Mouse (Mus musculus): ENCODE measurements around the gene Gnpat. TPM values are rescaled to one million over a fixed set of nuclear protein-coding genes. Genes with fewer than 3 reads are reported as not detected.

Gnpat gene
- polyA plus RNA-seq, 1 experiment, result 95.4 TPM

DNA sequence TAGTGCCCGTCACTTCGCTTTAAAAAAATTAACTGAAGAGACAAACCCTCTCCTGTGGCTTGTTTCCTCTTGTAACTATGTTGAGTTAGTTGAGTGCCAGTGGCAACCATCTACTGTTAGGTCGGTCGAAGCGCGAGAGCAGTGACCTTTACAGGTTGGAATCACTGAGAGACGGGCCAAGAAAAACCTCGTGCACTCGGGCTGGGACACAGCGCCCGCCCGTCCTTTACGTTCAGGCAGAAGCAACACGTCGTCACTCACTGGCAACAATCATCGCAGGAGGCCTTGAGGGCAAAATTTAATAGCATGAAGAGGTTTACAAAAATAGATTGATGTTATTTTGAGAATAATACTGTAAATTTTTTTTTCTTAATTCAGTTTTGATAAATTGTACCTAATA, 47.1 kb downstream of the Gnpat start:
- no peak overlapping the region for H3K4me2 ChIP-seq (ENCODE audit: low read depth)
- H3K27me3 ChIP-seq (ENCODE audit: control insufficient read depth, insufficient read depth, insufficient read length), result no peaks in the 10 kb centered on the region
- H3K36me3 ChIP-seq (ENCODE audit: control insufficient read depth, insufficient read depth), result peaks cover 15% of the 10 kb centered on the region
- TF ChIP-seq POLR2A (IDR thresholded peaks at IDR 0.05; ENCODE audit: insufficient read length, low read depth) (no peak), POLR2AphosphoS2 (IDR thresholded peaks at IDR 0.05; ENCODE audit: insufficient read length, low read depth) (no peak), TCF12 (IDR thresholded peaks at IDR 0.05; ENCODE audit: insufficient read depth, poor library complexity, severe bottlenecking) (no peak), MAX (IDR thresholded peaks at IDR 0.05; ENCODE audit: low read depth) (no peak), MYOD1 (IDR thresholded peaks at IDR 0.05; ENCODE audit: control insufficient read depth in 1 of 3, insufficient read length in 2 of 3, low read depth in 2 of 3) (no peak), MYOG (IDR thresholded peaks at IDR 0.05; ENCODE audit: control insufficient read depth in 1 of 3, insufficient read depth in 1 of 3, insufficient read length in 2 of 3, low read depth in 2 of 3) (no peak), SRF (IDR thresholded peaks at IDR 0.05; ENCODE audit: control insufficient read depth, insufficient read length, low read depth) (no peak), CEBPB (IDR thresholded peaks at IDR 0.05; ENCODE audit: insufficient read depth, poor library complexity, severe bottlenecking) (no peak), E2F4 (IDR thresholded peaks at IDR 0.05; ENCODE audit: insufficient read depth) (no peak), REST (IDR thresholded peaks at IDR 0.05; ENCODE audit: insufficient read depth, insufficient read length) (no peak), TCF3 (IDR thresholded peaks at IDR 0.05; ENCODE audit: insufficient read length, low read depth) (no peak)
- H3K79me2 ChIP-seq (ENCODE audit: control insufficient read depth, insufficient read depth), result peaks cover 11% of the 10 kb centered on the region
- no peak overlapping the region for H3ac ChIP-seq (ENCODE audit: control insufficient read depth, insufficient read length)
- no peak overlapping the region for H3K4me3 ChIP-seq

DNA sequence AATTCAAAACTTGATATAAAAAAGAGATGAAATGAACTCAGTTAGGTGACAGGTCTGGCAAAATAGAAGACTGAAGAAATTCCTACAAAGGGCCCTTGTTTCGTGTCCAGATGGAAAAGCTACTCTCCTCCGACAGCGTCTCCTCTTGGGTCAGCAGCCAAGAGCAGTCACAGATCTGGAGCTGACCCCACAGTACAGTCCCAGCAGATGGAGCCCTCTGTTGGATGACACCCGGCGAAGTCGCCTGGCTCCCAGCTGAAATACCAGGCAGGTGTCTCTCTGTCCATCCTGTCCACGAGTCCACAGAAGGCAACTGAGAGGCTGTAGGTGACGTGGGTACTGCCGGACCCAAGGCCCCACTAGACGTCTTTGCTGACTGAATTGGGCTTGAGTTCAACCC, 47.5 kb downstream of the Gnpat start:
- Histone ChIP-seq H3K79me2 (ENCODE audit: control insufficient read depth, insufficient read depth) (peaks cover 11% of the 10 kb centered on the region), H3K36me3 (ENCODE audit: control insufficient read depth, insufficient read depth) (peaks cover 14% of the 10 kb centered on the region), H3K27me3 (ENCODE audit: control insufficient read depth, insufficient read depth, insufficient read length) (no peaks in the 10 kb centered on the region), H3K4me2 (ENCODE audit: low read depth) (no peak overlapping the region), H3K4me3 (no peak overlapping the region), H3ac (ENCODE audit: control insufficient read depth, insufficient read length) (no peak overlapping the region)
- TF ChIP-seq MAX (IDR thresholded peaks at IDR 0.05; ENCODE audit: low read depth) (no peak), SRF (IDR thresholded peaks at IDR 0.05; ENCODE audit: control insufficient read depth, insufficient read length, low read depth) (no peak), MYOG (IDR thresholded peaks at IDR 0.05; ENCODE audit: control insufficient read depth in 1 of 3, insufficient read depth in 1 of 3, insufficient read length in 2 of 3, low read depth in 2 of 3) (no peak), POLR2AphosphoS2 (IDR thresholded peaks at IDR 0.05; ENCODE audit: insufficient read length, low read depth) (no peak), POLR2A (IDR thresholded peaks at IDR 0.05; ENCODE audit: insufficient read length, low read depth) (no peak), REST (IDR thresholded peaks at IDR 0.05; ENCODE audit: insufficient read depth, insufficient read length) (no peak), TCF12 (IDR thresholded peaks at IDR 0.05; ENCODE audit: insufficient read depth, poor library complexity, severe bottlenecking) (no peak), MYOD1 (IDR thresholded peaks at IDR 0.05; ENCODE audit: control insufficient read depth in 1 of 3, insufficient read length in 2 of 3, low read depth in 2 of 3) (no peak), E2F4 (IDR thresholded peaks at IDR 0.05; ENCODE audit: insufficient read depth) (no peak), USF1 (IDR thresholded peaks at IDR 0.05; ENCODE audit: low read depth) (no peak)

DNA sequence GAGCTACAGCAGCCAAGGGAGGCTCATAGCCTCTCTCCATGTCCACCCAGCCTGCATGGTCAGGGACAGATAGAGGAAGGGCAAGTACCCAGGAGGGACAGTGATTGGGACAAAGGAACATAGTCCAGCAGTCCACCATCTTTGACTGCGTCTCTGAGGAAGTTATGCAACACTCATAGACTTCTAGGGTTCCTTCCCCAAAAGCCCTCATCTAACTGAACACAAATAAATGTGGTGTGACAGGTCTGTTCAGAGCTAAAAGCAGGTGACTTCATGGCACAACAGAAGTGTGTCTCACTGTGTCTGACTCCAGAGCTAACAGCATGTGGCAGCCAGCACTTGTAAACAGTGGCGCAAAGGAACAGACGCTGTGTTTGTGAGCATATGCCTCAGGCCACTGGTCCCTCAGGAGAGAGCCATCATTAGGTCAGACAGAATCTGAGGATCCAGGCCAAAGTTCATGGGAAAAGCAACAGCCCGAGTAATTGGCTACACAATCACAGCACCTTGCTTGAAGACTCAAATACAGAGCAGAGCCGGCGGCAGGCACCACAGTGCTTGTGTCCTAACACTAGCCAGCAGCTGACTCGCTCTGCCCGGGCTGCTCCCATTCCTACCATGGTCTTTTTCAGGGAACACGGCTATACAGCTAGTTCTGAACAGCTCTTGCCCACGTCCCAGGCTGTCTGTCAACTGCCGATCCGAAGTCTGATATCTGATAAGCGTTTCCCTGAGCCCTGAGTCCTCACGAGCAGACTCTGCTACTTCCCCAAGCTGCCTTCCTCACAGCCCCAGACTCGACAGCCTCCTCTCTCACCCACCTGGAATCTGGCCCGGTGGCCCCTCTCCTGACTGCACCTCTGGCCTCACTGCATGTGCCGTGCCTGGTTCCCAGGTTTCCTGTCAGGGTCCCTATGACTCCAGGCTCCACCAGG, 49.4 kb downstream of the Gnpat start:
- Histone ChIP-seq H3K36me3 (ENCODE audit: control insufficient read depth, insufficient read depth) (peaks cover 12% of the 10 kb centered on the region), H3K4me3 (no peak overlapping the region), H3ac (ENCODE audit: control insufficient read depth, insufficient read length) (no peak overlapping the region), H3K27me3 (ENCODE audit: control insufficient read depth, insufficient read depth, insufficient read length) (no peaks in the 10 kb centered on the region), H3K79me2 (ENCODE audit: control insufficient read depth, insufficient read depth) (peaks cover 3% of the 10 kb centered on the region), H3K4me2 (ENCODE audit: low read depth) (no peak overlapping the region)
- TF ChIP-seq USF1 (IDR thresholded peaks at IDR 0.05; ENCODE audit: low read depth) (no peak), TCF12 (IDR thresholded peaks at IDR 0.05; ENCODE audit: insufficient read depth, poor library complexity, severe bottlenecking) (no peak), TCF3 (IDR thresholded peaks at IDR 0.05; ENCODE audit: insufficient read length, low read depth) (no peak), MYOG (IDR thresholded peaks at IDR 0.05; ENCODE audit: control insufficient read depth in 1 of 3, insufficient read depth in 1 of 3, insufficient read length in 2 of 3, low read depth in 2 of 3) (no peak), E2F4 (IDR thresholded peaks at IDR 0.05; ENCODE audit: insufficient read depth) (no peak), SRF (IDR thresholded peaks at IDR 0.05; ENCODE audit: control insufficient read depth, insufficient read length, low read depth) (no peak), CEBPB (IDR thresholded peaks at IDR 0.05; ENCODE audit: insufficient read depth, poor library complexity, severe bottlenecking) (no peak), MYOD1 (IDR thresholded peaks at IDR 0.05; ENCODE audit: control insufficient read depth in 1 of 3, insufficient read length in 2 of 3, low read depth in 2 of 3) (no peak), POLR2A (IDR thresholded peaks at IDR 0.05; ENCODE audit: insufficient read length, low read depth) (no peak), REST (IDR thresholded peaks at IDR 0.05; ENCODE audit: insufficient read depth, insufficient read length) (no peak), POLR2AphosphoS2 (IDR thresholded peaks at IDR 0.05; ENCODE audit: insufficient read length, low read depth) (no peak), MAX (IDR thresholded peaks at IDR 0.05; ENCODE audit: low read depth) (no peak)

DNA sequence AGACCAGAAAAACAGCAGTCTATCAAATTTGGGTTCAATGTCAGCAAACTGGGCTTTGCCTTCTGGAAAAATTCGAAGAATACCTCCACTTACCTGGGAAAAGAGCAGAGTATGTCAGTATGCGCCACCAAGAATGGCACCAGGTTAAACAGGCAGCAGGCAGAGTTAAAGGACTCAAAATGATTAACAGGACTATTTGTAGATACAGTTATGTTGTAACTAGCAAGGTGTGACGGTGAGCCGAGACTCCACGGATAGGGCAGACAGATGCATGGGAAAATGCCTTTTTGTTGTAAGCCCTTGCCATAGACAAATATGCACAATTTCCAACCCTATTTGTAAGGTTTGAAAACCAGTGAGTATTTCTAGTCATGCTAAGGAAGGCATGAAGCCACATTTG, 51.2 kb downstream of the Gnpat start:
- Histone ChIP-seq H3K36me3 (ENCODE audit: control insufficient read depth, insufficient read depth) (peaks cover 12% of the 10 kb centered on the region), H3K4me3 (no peak overlapping the region), H3ac (ENCODE audit: control insufficient read depth, insufficient read length) (no peak overlapping the region), H3K4me2 (ENCODE audit: low read depth) (no peak overlapping the region), H3K27me3 (ENCODE audit: control insufficient read depth, insufficient read depth, insufficient read length) (no peaks in the 10 kb centered on the region), H3K79me2 (ENCODE audit: control insufficient read depth, insufficient read depth) (peaks cover 19% of the 10 kb centered on the region)
- TF ChIP-seq CEBPB (IDR thresholded peaks at IDR 0.05; ENCODE audit: insufficient read depth, poor library complexity, severe bottlenecking), result no peak
